Mouse (Mus musculus) layer of hippocampus, postnatal 36 days (tissue): ENCODE results near the gene Synj1. TPM values are rescaled to one million over a fixed set of nuclear protein-coding genes. Genes with fewer than 3 reads are reported as not detected.

ENCODE experiments used
- DNase-seq, 2 experiments: peaks; one replicate each; pipeline ENCODE4 v3.0.0; 2022
- total RNA-seq, 2 experiments: library from RNA; stranded (reverse); gene quantifications; 2 replicates each; pipeline ENCODE4 v1.2.3; 2021

Gene Synj1
- total RNA-seq, 2 experiments from 2014 or later = 381 to 404 TPM

GRCm38 (mm10) chr16:90934687-90935328 is 76.3 kb downstream of the Synj1 start, which contains the start of gene Cfap298:
Cfap298 (minus strand) TSS chr16:90935114.
- peak; percentile 92 to 93 for DNase-seq

DNA sequence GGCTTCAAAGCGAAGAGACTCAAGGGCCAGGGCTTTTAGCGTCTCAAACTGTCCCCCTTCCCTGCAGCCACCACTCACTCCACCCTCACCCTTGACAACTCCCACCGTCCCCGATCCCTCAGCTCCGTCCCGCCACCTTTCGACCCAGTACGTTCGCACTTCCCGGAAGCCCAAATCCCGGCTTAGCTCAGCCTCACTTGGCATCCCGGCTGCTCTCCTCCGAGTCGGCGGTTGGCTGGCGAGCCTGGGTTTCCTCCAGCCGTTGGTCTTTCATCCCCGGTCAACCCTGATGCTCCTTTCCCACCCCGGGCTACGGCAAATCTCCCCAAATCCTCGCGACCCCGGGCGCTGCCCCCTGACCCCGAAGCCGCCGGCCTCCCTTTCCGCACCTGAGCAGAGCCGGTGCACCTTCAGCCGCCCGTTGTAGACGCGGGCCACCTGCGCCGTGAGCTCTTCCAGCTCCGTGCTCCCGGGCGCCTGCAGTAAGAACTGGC is 76.9 kb downstream of the Synj1 start:
- no peak for DNase-seq

- DNase-seq = no peak
These were observed 77.5 kb downstream of the Synj1 start for GRCm38 (mm10) chr16:90933534-90934176.

DNA sequence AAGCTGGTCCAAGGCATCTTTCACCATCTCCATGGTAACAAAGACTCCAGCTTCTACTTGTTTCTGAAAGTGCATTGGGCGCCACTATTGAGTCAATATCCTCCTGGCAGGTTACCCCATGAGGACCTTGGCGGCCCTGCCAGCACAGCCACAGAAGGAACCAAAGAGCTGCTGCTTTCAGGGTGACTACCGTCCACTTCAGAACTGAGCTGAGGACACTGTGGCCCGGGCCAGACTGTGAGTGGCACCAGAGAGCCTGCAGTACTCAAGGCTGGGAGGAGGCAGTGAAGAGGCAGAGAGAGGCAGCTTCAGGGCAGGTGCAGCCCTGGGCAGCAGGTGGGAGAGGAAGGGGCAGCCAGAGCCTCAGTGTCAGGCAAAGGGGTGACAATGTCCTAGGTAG is 83.7 kb downstream of the Synj1 start:
- DNase-seq = no peak

GRCm38 (mm10) chr16:90925461-90925860 is 85.6 kb downstream of the Synj1 start:
- peak; percentile 64 to 65 for DNase-seq

- no peak for DNase-seq
These were observed 86.3 kb downstream of the Synj1 start for GRCm38 (mm10) chr16:90924606-90925370.

DNA sequence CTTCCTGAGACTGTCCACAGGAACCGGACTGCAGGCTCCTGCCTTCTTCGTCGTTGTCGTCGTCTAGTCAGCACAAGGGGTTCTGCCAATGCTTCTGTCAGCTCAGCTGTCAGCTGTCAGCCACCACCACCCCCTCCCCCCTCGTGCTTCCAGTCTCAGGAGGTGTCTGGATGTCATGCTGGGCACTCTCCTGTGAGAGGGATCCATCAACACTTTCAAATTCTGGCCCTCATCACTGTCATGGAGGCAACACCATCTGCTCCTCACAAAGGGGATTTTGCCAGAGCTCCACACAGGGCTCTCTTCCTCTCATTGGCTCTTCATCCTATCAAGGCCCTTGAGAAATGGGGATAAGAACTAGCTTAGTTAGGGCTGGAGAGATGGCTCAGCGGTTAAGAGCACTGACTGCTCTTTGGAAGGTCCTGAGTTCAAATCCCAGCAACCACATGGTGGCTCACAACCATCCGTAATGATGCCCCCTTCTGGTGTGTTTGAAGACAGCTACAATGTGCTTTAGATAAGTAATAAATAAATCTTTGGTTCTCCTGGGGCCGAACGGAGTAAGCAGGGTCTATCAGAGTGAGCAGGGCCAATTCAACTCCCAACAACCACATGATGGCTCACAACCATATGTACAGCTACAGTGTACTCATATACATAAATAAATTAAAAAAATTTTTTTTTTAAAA is 89.5 kb downstream of the Synj1 start:
- peak in 1 of 2 experiments; percentile 18 for DNase-seq

DNA sequence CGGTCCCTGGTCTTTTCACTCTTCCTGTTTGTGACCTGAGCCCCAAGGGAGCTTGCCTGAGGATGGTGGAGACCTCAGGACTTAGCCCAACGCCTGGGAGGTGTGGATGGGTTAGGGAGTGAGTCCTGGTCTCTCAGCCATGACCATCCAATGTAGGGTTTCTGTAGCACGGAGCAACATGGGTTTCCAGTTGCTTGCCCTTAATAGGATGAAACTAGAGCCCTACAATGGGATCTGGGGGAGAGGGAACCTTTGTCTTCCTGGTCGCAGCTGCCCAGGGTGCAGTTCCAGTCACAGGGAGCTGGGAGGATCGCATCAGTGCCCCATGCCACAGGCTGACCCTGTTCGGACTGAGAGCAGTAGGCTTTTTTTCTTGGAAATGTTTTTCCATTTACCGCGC is 94.0 kb downstream of the Synj1 start:
- no peak for DNase-seq

DNA sequence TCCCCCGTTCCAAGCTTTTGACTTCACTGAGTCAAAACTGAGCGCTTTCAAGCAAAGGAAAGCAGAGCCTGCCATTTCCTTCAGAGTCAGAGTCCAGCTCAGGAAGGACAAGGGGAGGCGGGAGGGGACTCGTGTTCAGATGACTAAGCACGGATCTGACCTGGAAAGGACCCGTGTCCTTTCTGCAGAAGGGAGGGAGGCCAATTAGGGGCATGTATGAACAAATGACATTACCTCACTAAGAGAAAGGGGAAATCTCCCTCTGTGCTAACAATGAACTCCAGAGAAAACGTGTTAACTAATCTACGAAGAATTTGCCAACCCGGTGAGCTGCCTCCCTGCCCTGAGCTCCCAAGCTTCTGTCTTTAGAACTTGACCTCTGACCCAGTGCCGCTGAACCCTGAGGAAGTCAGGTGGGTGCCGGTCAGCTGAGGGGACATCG is 95.0 kb downstream of the Synj1 start:
- DNase-seq = no peak

DNA sequence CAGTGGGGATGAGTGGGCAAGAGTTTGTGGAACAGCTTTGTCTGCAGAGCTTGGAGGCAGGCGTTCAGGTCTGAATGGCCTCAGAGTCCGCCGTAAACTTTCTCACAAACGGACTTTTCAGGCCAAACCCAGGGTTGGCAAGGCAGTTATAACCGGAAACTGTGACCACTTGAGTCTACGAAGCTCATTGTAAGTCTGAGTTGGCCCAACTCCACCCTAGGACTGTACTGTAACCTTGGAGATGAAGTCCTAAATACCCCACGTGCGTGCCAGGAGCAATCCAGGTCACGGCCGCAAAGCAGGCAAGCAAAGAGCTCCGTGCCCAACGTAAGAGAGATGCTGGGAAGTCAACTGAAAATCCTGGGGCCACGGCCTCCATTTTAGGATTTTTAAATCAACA is 99.3 kb downstream of the Synj1 start:
- DNase-seq = no peak

- no peak for DNase-seq
These were observed 100.1 kb downstream of the Synj1 start for GRCm38 (mm10) chr16:90910855-90911533.

DNA sequence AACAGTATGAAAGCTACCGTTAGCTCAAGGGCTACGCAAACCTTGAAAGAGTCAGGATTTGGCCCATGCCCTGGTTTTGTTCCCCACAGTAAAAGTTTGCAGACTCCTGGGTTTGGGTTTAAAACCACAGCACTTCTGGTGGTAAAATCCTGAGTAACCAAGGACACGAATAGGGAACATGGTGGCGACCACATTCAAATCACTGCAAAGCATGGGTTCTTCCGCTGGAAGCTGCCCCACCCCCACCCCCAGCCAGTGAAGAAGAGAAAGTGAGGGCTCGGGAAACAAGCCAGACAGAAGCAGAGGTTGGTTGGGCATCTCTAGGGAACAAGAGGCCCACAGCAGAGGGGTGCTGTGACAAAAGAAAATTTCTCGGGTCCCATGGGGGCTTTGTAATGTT is 103.9 kb downstream of the Synj1 start:
- no peak for DNase-seq

DNA sequence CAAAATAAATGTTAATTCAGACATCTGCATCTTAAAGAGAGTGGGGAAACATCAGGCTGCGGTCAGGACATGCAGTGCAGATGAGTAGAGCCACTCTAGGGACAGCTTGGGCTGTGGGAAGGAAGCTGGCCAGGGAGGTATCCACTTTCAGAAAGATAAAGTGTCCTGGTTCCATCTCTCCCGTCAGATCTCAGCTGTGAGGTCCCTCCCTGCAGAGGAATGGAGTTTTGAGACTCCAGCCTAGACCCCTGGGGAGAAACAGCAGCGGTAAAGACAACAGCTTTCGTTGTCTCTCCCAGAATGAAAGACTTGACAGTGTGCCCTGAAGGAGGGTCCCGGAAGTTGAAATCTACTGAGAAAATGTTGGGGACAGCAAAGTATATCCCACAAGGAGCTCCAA is 107.8 kb downstream of the Synj1 start:
- DNase-seq = no peak

DNA sequence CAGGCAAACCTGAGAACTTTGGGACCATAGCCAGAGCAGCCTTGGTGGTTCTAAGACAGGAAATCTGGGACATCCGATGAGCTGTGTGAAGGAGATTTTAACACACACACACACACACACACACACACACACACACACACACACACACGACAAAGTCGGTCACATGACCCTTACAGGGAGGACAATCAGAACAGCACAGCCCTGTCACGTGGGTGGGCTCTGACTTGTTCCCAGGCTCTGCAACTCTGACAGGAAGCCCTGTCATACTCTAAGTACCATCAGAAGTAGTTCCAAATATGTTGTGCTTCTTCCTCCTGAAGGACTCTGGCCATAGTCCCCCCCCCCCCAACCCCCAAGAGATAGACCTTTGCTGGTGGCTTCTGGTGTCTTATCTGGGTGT is 109.7 kb downstream of the Synj1 start:
- DNase-seq = no peak

DNA sequence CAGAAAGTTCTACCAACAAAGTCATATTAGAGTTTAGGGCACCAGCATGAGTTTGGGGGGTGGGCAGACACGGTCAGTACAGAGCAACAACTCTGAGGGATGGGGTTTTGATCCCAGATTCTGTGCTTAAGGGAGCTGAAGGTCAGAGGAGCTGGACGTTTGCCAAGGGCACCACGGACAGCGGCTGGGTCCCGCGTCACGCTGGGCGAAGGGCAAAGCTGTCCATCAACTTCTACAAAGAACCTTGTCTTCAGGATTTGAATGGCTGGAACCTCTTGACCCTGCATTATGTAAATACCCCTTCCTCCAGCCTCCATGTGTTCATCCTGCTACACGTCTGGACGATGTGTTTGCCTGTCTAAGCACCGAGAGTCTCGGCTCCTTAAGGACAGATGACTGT is 111.6 kb downstream of the Synj1 start:
- DNase-seq = no peak

GRCm38 (mm10) chr16:90897651-90898050 is 113.5 kb downstream of the Synj1 start:
- DNase-seq = no peak

DNA sequence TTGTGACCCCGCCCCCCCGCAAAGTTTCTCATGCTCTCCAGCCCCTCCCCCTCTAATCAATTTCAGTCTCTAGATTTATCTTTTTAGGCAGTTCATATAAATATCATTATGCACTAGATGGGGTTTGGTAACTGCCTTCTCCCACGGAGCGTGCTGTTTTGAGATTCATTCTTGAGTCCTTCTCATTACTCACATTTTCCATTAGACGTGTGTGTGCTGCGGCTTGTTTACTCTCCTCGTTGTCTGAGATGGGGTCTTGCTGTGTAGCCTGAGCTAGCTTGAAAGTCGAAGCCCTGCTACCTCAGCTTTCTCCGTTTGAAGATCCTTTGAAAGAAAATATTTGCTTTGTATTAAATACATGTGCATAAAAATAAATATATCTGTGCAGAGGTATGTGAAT is 117.3 kb downstream of the Synj1 start:
- no peak for DNase-seq

DNA sequence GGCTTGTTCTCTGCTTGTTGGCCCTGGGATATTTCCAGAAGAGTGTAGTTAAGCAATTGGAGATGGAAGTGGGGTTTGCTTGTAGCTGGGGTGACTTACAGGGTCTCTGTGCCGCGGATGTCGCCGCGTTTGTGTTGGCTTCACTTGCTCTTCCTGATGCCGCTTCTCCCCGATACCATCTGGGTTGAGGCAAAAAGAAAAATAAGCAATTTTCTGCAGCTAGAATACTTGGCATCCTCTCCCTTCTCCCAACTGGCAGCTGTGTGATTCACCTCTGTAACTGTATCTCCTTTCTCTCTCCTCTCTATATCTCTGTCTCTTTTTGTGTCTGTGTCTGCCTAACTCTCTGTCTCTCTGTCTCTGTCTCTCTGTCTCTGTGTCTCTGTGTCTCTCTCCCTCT is 118.1 kb downstream of the Synj1 start:
- DNase-seq = peak in 1 of 2 experiments; percentile 15

- DNase-seq = no peak
These were observed 119.0 kb downstream of the Synj1 start for GRCm38 (mm10) chr16:90892081-90892480.

DNA sequence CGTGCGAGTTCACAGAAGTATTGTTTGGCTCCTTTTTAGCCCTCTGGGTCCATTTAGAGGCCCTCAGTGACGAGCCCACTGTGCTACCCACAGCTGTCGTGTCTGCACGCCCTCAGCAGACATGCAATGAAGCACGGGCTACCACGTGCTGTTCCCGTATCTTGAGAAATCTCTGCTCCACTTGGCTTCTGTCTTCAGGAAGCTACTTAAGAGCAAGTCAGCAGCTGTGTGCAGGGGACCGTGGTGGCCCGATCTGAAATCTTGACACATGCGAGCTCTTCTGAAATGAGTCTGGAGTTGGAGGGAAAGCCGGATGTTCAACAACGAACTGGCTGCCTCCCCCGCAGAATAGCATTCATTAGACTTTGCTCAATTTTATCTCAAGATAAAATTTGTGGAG is 119.5 kb downstream of the Synj1 start:
- DNase-seq = no peak

DNA sequence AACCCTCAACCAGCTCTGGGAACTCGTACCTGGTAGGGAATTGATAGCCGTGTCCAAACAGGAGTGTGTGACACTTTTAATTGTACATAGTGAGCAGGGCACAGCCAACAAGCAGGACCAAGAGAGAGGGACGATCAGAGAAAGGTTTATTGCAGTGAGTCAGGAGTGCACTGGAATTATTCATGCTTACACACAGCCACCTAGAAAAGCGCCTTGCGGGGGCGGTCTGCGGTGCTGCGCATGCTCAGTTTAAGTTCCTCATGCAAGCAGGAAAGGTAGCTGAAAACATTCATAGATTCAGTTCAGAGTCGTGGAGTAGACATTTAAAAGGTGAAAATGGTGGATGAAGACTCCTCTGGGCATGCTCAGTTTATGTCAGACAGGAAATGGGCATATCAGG is 120.4 kb downstream of the Synj1 start:
- DNase-seq = no peak
